Mouse (Mus musculus) thymus, adult 2 months (tissue): ENCODE results near the gene Cog1.

Experiments
- CTCF ChIP-seq: fragments of 200-500 bp; IDR thresholded peaks from 2 replicates; pipeline ENCODE4 v1.5.1; 2012; ENCODE audit warnings: mild to moderate bottlenecking, control low read depth, low read length, moderate library complexity, borderline replicate concordance; ENCODE audit not compliant: control insufficient read depth, poor library complexity, insufficient read depth; ENCODE audit errors: extremely low read depth
- POLR2A ChIP-seq: fragments of 200-500 bp; IDR thresholded peaks from 2 replicates; pipeline ENCODE4 v1.6.1; 2012; ENCODE audit warnings: mild to moderate bottlenecking, low read length, control low read depth, moderate library complexity; ENCODE audit not compliant: control insufficient read depth, poor library complexity, insufficient read depth; ENCODE audit errors: extremely low read depth

GRCm38 (mm10) chr11:113614476-113614875, 34.5 kb upstream of the Cog1 start:
- TF ChIP-seq CTCF (no peak), POLR2A (no peak)
